Mouse (Mus musculus) mesoderm, embryonic 11.5 days (tissue): ENCODE results near the gene Smyd4.

ENCODE experiments used
- DNase-seq: peaks from one replicate; pipeline ENCODE4 v3.0.0-alpha.2; 2012; ENCODE audit warnings: low read depth, low spot score

The Smyd4 gene

DNA sequence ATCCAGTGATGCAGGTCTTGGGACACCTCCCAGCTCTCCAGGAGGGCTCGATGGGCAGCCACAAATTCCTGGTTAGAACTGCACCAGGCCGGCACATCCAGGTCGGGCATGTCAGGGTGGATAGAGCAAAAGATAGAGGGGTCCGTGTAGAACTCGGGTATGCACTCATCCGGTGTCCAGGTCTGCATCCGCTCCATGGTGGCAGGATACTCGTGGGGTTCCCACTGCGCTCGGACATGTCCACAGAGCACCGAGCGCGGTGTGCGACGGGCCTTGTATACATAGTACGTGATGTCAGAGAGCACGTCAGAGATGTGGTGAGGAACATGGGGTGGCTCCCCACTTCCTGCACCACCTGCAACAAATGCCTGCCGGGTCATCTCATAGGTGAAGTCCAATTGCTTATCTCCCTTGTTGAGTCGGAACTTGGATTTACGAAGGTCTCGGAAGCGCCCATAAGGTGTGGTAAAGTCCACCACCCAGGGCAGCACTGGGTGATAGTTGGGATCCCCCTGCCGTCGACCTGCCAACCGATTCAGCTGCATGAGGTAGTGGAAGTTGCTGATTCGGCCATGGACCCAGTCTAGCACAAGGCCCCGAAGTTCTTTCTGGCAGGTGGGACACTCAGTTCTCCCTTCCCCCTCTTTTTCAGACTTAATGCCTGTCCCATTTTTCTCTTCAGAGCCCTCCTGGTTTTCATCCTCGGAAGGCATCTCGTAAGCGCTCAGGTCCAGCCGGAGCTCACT is 104.8 kb downstream of the Smyd4 start:
- no peak for DNase-seq

DNA sequence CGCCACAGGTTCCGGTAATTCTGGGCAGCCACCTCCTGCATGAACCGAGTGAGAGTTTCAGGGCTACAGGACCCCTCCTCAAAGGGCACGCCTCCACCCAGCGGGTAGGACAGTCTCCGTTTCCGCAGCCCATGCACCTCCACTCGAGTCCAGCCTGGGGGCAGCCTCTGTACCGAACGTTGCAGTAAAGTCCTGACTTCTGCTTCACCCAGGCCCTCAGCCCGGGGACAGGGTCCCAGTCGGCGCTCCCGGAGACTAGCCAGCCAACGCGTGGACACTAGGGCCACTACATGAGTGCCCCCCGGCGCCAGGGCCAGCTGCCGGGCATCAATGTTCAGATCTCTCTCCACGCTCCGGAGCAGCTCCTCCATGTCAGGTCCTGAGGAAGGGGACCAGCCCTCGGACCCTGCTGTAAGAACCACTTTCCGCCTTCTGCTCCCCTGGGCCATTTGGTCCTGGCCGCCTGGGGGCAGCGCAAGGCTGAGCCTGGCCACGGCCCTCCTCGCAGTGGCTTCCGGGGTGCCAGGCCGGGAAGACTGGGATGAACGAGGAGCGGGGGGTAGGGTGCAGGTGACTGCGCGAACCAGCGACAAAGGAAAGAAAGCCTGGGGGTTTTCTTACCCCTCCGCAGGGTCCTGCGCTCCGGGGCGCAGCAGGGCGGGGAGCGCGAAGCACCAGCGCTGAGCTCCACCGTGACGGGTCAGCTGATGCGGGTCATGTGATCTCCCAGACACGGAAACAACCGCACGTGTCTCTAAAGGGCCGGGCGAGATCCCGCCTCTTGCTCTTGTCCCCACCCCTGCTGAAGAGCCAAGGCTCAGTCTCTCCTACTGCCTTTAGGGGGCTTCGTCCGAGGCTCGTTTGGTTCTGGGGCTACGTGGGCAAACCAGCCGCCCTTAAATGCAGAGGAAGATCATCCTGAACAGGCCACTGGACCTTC is 106.0 kb downstream of the Smyd4 start, which contains the start of gene Wdr81:
TSS of gene Wdr81 (minus strand) at position 727 of the 940 bp plus-strand sequence.
- DNase-seq, result peak; percentile 93
